Mouse (Mus musculus) right cerebral cortex, postnatal 10 days (tissue): ENCODE data around the gene Igtp.
"Not testable (repeated sequence)": the region's sequence is repeated elsewhere in the genome, so short reads cannot be mapped to it uniquely, and the experiment has no call there.

Source experiments
- DNase-seq, 2 experiments: peaks; one replicate each; pipeline ENCODE4 v3.0.0; 2021; ENCODE audit warnings: low spot score in 2 of 2

The Igtp gene

DNA sequence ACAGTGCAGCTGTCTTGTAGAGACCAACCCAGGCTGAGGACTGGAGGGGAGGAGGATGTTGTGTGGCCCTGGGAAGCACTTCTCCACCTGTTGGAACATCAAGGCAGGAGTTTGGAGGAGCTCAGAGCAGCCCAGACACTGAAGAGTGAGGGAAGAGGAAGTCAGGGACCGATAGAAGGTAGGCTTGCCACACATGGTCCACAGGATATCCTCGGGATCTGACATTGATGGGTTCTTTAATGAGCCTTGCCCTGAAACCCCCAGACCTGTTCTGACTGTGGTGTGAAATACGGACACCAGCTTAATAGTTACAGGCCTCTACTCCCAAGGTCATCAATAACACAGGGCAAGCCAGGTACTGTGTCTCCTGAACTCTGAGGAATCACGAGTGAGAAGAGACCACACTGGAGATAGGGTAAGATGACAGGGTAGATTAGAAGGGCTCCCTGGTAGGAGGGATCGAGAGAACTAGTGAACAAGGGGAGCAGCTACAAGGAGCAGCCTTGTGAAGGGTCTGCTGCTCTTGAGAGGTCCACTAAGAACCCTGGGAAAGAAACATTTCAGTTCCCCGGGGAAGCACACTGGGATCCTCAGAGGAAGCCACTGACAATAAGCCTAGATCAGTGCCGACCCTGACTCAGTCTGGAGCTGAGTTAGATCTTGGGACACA, 14.5 kb downstream of the Igtp start:
- no peak for DNase-seq

DNA sequence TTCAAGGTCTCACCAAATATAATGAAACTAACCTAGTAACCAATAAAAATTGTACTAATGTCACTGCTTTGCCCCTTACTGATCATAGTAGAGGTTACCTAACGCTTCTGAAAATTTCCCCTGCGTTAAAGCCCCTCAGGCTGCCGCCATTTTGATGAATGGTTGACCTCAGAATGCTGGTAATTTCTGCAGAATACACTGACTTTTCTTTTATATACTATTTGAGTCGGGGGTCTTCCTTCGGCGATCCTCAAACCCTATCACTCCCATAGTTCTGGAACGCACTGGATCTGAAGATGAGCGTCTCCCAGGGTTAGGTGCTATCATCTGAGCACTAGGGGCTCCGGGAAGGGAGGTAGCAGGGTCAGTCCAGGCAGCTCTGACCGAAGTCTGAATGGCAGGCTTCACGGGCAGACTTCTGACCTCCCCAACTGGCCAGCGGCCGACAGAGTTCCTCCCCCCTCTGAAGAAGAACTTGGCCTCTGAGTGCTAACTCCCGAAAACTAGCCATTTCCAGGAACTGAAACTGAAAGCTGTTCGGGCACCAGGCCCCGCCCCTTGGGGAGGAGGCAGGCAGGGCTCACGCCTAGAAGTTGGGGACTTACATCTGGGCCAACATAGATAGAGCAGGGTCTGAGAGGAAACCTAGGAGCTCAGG, 15.2 kb downstream of the Igtp start:
- peak; percentile 60 to 71 for DNase-seq

DNA sequence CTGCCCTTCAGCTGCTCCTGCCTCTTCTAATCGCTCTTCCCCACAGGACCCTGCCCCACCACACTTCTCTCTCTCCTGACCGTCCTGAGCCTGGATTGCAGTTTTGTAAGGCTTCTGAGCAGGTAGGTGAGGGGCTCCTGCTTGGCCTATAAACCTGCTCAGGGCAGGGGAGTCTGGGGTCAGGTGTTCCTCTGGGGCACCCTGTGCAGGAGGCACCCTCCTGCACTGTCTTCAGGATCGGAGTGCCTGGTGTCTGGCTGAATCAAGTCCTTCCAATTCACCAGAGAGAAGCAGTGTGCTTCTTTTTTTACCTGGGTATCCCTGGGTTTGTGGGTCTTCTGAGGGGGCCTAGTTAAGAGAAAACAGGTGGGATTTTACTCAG, 15.7 kb downstream of the Igtp start:
- not testable (repeated sequence) for DNase-seq

DNA sequence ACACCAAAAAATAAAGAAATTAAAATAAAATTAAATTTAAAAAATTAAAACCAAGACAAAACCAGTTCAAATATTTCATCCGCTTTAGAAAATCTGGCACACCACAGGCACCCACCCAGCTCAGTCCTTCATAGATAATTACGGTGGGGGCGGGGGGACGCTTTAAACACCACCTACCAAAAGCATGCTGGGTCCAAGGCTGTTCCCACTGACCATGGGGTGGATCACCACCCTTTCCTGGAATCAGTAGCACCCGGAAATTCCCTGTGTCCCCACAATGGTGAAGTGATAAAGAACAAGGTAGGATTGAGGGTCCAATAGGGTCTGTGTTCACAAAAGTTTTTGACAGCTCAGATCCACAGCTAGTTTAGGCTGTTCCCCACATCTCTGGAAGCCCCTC, 16.5 kb downstream of the Igtp start:
- DNase-seq: no peak

DNA sequence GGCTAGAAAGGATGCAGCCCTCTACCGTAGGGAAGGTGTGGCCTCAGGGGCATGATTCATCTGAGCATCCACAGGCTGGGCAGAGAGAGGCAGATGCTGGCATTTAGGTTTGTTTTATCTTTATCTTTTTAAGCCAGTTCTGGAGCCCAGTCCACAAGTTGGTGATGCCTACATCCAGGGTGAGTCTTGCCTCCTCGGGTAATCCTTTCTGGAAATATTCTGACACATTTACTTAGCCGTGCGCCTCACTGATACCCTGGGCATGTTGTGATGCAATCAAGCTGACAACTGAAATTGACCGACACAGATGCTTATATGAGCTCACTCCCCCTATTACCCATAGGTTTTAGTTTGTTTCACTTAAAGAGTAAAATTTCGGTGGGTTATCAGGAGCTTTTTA, 17.5 kb downstream of the Igtp start:
- DNase-seq: no peak

DNA sequence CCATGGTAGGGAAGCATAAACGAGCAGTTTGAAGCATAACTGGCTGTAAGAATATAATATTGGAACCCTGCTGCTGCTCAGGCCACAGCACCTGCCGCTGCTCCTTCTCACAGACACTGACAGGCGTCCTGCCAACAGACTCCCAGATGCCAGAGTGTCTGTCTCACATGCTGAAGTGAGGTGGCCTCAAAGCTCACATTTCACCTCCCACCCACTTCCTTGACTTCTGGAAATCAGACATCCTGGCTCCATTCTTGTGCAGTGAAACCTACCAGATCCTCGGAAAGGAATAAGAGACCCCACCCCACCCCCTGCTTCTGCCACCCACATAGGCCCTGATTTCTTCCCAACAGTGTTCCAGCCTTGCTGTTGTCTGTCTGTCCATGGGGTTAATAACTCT, 24.4 kb downstream of the Igtp start:
- DNase-seq: peak; percentile 29 to 35

DNA sequence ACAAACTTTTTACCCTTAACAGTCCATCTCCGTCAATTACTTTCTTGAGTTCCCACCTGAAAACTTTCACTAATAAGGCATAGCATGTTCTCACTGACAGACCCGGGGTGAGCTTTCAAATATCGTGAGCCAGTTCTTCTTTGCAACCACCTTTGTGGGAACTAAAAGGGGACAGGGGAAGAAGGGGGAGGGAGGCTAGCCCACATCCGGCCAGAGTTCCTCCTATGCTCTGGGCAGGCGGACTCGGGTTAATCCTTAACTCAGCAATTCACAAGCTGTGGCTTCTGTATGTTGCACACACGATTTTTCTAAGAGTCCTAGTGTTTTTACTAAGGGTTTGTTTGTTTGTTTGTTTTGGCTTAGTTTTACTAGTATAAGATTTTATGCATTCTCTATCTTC, 25.0 kb downstream of the Igtp start:
- DNase-seq: peak; percentile 42 to 46

DNA sequence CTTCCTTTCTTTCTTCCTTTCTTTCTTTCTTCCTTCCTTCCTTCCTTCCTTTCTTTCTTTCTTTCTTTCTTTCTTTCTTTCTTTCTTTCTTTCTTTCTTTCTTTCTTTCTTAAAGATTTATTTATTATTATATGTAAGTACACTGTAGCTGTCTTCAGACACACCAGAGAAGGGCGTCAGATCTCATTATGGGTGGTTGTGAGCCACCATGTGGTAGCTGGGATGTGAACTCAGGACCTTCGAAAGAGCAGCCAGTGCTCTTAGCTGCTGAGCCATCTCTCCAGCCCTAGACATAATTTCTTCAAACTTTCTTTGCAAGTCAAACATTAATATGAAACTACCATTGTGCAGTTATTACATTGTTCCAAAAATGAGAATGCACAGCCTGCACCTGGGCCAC, 25.5 kb downstream of the Igtp start:
- not testable (repeated sequence) for DNase-seq

DNA sequence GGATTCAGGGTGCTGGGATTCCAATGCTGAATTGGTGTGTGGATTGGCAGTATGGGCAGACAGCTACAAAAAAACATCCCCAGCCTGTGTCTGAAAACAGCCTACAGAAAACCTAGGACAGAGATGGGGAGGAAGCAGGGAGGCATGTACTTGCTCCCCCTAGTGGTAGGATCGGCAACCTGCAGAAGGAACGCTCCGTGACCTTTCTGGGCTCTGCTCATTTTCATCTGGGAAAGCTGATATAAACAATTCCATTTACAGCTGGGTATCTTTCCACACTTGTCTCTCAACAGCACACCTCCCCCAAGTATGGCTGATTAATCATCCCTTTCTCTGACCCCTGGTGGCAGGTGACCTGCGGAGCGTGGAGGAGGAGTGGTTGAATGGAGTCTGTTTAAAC, 26.3 kb downstream of the Igtp start:
- peak; percentile 52 to 61 for DNase-seq

DNA sequence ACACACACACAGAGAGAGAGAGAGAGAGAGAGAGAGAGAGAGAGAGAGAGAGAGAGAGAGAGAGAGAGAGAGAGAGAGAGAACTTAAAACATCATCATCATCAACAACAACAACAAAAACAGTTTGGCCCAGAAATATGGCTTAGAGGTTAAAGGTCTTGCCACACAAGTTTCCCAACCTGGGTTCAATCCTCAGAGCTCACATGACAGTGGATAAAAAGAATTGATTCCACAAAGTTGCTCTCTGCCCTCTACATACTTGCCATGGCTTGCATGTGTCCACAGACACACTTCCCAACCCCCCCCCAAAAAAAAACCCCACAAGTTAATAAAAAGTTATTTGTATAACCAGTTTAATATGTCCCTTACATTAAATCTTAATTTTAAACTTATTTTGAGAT, 27.1 kb downstream of the Igtp start:
- DNase-seq: no peak

DNA sequence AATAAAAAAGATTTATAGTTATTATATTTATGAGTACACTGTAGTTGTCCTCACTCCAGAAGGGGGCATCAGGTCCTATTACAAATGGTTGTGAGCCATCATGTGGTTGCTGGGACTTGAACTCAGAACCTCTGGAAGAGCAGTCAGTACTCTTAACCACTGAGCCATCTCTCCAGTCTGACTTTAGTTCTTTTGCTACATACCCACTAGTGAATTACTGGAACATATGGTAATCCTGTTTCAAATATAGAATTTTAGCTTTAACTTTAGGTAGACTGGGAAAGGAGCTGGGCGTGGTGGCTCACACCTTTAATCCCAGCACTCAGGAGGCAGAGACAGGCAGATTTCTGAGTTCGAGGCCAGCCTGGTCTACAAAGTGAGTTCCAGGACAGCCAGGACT, 28.7 kb downstream of the Igtp start:
- DNase-seq: not testable (repeated sequence)

DNA sequence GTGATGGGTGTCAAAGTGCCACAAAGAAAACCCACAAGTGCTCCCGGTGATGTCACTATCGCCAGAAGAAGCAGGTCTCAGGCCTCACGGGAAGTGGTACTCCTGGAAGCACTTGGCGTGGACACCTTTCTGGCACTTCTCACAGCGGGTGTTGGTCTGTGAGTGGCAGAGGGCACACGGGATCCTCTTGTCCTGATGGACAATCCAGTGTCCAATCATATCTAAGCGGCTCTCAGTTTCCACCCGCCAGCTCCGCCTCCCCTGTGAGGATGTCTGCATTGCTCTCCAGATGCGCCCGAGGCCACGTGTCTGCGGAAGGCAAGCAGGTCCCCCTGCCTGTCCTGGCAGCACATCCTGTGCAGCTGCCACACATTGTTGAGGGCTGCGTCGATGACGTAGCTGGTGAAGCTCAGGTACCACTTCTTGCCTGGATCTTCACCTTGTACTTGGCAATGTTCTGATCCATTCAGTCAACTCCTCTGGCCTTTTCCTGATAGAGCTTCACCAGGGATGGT, 31.1 kb downstream of the Igtp start:
- DNase-seq: no peak

DNA sequence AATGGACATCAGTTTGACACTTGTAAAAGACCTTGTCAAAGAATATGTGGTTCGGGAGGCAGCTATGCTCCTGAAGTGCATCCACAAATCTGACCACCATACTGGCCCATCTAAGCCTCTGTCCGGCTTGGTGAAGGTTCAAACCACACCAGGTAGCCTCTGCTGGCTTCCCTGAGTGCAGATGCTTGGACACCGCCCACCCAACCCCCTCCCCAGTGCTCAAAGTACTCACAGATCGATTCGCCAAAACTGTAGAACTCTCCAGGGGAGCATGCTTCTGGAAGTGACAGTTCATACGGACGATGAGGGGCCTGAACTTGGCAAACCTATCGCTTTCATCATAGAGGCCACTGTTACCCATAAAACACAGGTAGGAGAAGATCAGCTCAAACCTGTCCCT, 31.8 kb downstream of the Igtp start:
- no peak for DNase-seq

DNA sequence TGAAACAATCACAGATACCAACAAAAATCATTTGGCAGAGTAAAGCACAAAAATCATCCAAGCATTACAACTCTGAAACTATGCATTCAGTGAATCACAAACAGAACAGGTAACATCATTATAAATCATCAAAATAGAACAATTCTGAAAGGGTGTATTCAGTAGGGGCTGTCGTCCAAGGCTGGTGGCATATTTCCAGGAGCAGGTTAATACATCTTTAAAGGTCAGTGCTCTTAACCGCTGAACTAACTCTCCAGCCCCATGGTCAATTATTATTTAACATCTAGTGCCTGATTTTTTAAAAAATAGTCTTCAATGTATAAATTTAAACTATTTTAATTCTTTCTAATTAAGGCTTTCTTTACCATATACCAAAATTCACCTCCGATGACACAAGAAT, 35.2 kb downstream of the Igtp start:
- DNase-seq: not testable (repeated sequence)

DNA sequence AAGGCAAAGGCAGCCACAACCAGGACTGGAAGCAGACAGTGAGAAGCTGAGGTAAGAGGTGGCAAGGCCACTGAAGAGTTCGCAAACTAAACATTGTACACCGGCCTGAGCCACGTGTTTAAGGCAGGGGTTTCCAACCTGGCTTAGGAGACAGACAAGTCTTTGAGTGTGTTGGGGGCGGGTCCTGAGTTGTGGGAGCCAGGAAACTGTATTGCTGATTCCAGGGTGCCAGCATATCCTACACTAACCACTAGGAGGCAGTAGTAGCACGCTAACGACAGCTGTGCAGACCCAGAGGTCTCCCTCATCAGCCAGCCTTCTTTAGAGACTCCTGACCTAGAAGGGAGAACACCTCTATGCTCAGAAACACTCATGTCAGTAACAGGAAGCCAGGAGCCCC, 35.8 kb downstream of the Igtp start:
- DNase-seq: no peak

DNA sequence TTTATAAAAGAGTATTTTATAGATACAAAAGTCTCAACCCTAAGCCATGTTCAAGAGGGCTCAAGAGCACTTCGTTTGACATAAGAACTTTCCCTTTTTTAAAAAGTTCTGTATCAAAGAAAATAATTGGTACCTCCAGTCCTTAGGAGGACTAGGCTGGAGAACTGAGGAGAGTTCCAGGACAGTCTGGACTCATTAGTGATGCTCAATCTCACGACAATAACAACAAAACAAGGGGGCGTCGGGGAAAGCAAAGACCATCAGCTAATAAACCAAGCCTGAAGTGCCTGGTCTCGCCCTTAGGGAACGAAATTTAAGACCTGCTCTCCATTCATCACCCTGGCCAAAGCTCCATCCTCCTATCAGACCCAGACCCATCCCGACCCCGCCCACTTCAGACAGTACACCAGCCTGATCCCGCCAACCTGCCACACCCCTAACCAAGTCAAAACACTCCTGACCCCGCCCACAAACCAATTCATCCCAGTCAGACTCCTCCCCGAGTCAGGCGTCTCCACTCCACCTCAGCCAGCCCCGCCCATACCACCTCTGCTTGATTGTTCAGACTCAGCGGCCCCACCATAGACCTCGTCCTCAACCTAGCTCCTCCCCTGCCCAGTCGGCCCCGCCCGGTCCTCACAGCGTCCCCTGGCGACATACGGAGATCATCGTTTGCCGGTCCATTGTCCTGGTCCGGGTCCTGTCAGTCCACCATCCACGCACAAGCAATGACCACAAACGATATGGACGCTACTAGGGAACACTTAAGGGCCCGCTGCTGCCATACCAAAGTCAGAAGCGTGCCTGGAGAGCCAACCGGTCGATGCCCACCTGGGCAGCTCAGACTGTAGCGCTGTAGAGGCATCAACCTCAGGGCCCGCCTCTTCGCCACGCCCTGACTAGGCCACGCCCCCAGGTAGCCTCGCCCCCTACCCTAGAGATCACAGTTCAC, 39.8 kb downstream of the Igtp start:
- peak; percentile 29 to 31 for DNase-seq

DNA sequence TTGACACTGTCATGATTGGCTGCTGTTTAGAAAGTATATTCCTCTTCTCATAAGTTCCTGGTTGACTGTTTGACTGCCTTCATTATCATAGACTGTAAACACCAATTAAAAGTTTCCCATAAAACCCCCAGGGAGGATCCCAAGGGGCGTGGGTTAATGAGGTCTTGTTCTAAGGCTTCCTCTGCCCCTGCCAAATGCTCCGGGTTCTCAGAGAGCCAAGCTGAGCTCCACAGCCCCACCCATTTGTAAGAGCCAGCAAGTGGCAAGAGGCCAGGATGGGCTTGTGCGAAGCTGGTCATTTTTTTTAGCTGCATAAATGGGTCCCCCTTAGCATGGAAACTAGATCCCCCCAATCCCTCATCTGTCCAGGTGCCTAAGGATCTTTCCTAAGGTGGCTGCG, 47.9 kb downstream of the Igtp start:
- no peak for DNase-seq

DNA sequence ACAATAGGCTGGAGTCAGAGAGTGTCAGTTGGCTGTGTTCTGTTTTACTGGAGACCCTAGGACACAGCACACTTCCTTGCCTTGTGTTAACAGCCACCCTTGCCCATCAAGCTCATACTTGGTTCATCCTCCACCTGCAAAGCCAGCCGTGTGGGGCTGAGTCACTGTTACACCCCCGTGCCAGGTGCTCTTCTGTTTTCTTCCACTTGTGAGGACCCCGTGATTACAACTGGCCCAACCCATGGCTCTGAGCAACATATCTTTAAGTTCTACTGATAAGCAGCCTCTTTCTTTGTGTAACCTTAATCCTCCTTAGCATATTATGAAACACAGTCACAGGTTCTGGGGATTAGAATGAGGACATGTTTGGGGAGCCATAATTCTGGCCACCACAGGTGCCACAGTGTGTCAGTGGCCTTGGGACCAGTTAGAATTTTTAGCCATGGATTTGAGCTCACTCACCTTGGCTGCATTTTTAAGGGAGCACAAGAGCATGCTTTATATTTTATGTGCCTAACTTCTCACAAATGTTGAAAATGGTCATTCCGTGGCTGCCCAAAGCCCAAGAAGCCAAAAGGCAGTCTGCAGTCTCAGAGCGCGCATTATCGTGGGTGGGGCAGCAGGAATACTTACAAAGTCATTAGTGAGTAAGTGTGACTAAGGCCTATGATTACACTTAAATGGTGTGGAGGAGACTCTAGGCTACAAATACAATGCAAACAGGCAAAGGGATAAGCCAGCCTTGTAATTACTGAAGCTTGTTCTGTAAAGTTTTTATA, 50.0 kb downstream of the Igtp start:
- no peak for DNase-seq

DNA sequence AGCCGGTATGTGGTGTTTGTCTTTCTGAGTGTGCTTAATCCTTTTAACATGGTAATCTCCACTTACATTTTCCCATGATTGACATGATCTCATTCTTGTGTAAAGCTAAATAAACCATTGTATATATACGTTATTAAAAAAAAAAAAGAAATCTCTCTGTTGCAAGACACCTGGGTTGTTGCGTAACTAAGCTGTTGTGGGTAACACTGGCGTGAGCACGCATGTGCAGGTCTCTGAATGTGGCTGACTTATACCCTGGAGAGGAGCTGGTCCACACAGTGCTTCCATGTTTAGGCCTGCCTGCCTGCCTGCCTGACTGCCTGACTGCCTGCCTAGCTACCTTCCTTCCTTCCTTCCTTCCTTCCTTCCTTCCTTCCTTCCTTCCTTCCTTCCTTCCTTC, 51.2 kb downstream of the Igtp start:
- DNase-seq: no peak

DNA sequence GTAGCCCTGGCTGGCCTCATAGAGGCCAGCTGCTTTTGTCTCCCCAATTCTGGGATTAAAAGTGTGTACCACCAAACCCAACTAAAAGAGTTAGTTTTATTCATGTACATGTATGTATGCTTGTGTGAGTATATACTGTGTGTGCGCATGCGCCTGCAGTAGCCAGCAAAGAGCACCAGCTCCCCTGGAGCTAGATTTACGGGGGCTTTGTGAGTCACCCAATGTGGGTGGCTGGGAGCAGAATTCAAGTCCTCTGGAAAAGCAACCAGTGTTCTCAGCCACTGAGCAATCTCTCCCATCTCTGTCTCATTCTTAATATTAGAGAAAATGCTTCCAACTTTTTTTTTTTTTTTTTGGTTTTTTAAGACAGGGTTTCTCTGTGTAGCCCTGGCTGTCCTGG, 55.1 kb downstream of the Igtp start:
- no peak for DNase-seq
